Mouse (Mus musculus) MEL (cell line): ENCODE data around the gene Emc8. TPM values are rescaled to one million over a fixed set of nuclear protein-coding genes. Genes with fewer than 3 reads are reported as not detected.

Experiments used
- DNase-seq: peaks from one replicate; pipeline ENCODE4 v3.0.0; 2011; ENCODE audit warnings: low read depth, low spot score
- H3K27ac ChIP-seq: 2 replicates; pipeline ENCODE4 v1.5.1; 2012; ENCODE audit warnings: low read depth, mild to moderate bottlenecking, control low read depth, low read length, moderate library complexity; ENCODE audit not compliant: control insufficient read depth
- H3K27me3 ChIP-seq, 2 experiments: fragments of 150-350 bp in 1 of 2; sonication (generic) in 1 of 2; 2 replicates each; pipeline ENCODE4 v1.6.1; 2012; ENCODE audit warnings: low read length in 2 of 2, mild to moderate bottlenecking in 2 of 2, improper control_type of control experiment in 1 of 2, moderate library complexity in 1 of 2; ENCODE audit not compliant: insufficient read depth in 2 of 2, control insufficient read depth in 1 of 2
- H3K36me3 ChIP-seq, 2 experiments: 2 replicates each; pipeline ENCODE4 v1.6.1; 2012 to 2014; ENCODE audit warnings: low read length in 2 of 2, improper control_type of control experiment in 1 of 2, inconsistent platforms in 1 of 2, mild to moderate bottlenecking in 1 of 2; ENCODE audit not compliant: insufficient read depth in 2 of 2, control insufficient read depth in 1 of 2
- H3K4me1 ChIP-seq, 2 experiments: fragments of 150-350 bp in 1 of 2; sonication (generic) in 1 of 2; 2 replicates each; pipeline ENCODE4 v1.6.1; 2012; ENCODE audit warnings: low read length in 2 of 2, improper control_type of control experiment in 1 of 2, mild to moderate bottlenecking in 1 of 2; ENCODE audit not compliant: insufficient read depth in 2 of 2, control insufficient read depth in 1 of 2
- H3K4me3 ChIP-seq, 2 experiments: fragments of 150-350 bp in 1 of 2; sonication (generic) in 1 of 2; 2 replicates each; pipeline ENCODE4 v1.5.1; 2012; ENCODE audit warnings: low read depth in 2 of 2, low read length in 2 of 2, mild to moderate bottlenecking in 2 of 2, moderate library complexity in 2 of 2, control low read depth in 1 of 2, improper control_type of control experiment in 1 of 2; ENCODE audit not compliant: control insufficient read depth in 1 of 2, insufficient read depth in 1 of 2
- H3K79me2 ChIP-seq: 2 replicates; pipeline ENCODE4 v1.6.1; 2012; ENCODE audit warnings: mild to moderate bottlenecking, low read length, moderate library complexity; ENCODE audit not compliant: control insufficient read depth, poor library complexity, insufficient read depth
- H3K9ac ChIP-seq: 2 replicates; pipeline ENCODE4 v1.6.1; 2012; ENCODE audit warnings: low read depth, mild to moderate bottlenecking, control low read depth, low read length, moderate library complexity; ENCODE audit not compliant: control insufficient read depth, poor library complexity, severe bottlenecking
- H3K9me3 ChIP-seq: fragments of 150-350 bp; sonication (generic); replicated peaks from 2 replicates; pipeline ENCODE4 v1.6.1; 2012; ENCODE audit warnings: mild to moderate bottlenecking, low read length, improper control_type of control experiment, moderate library complexity; ENCODE audit not compliant: insufficient read depth
- CHD1 ChIP-seq: IDR thresholded peaks from 2 replicates; pipeline ENCODE4 v1.6.1; 2012; ENCODE audit warnings: low read depth, mild to moderate bottlenecking, inconsistent platforms, low read length, improper control_type of control experiment
- CTCF ChIP-seq, 3 experiments: IDR thresholded peaks in 2 of 3; conservative IDR thresholded peaks in 1 of 3; 2 replicates each; pipeline ENCODE4 v1.5.1; 2011 to 2012; ENCODE audit warnings: low read length in 3 of 3, low read depth in 2 of 3, mild to moderate bottlenecking in 2 of 3, improper control_type of control experiment in 1 of 3, inconsistent platforms in 1 of 3, mixed read lengths in 1 of 3, moderate library complexity in 1 of 3; ENCODE audit not compliant: control insufficient read depth in 1 of 3, insufficient read depth in 1 of 3, poor library complexity in 1 of 3, severe bottlenecking in 1 of 3
- E2F4 ChIP-seq: IDR thresholded peaks from 2 replicates; pipeline ENCODE4 v1.6.1; 2011; ENCODE audit warnings: low read depth, low read length, improper control_type of control experiment, borderline replicate concordance
- GABPA ChIP-seq: IDR thresholded peaks from 2 replicates; pipeline ENCODE4 v1.6.1; 2012; ENCODE audit warnings: low read depth, mild to moderate bottlenecking, inconsistent platforms, low read length, improper control_type of control experiment, moderate library complexity
- HCFC1 ChIP-seq: IDR thresholded peaks from 2 replicates; pipeline ENCODE4 v1.6.1; 2012; ENCODE audit warnings: low read depth, mild to moderate bottlenecking, inconsistent platforms, low read length, improper control_type of control experiment, moderate library complexity
- JUND ChIP-seq: IDR thresholded peaks from 2 replicates; pipeline ENCODE4 v1.6.1; 2011; ENCODE audit warnings: low read depth, mild to moderate bottlenecking, improper control_type of control experiment, low read length
- KAT2A ChIP-seq: conservative IDR thresholded peaks from 2 replicates; pipeline ENCODE4 v1.6.1; 2012; ENCODE audit warnings: low read depth, low read length, improper control_type of control experiment, inconsistent platforms
- MAZ ChIP-seq: IDR thresholded peaks from 2 replicates; pipeline ENCODE4 v1.6.1; 2012; ENCODE audit warnings: low read depth, mild to moderate bottlenecking, inconsistent platforms, low read length, improper control_type of control experiment
- MEF2A ChIP-seq: IDR thresholded peaks from 2 replicates; pipeline ENCODE4 v1.6.1; 2014; ENCODE audit warnings: low read depth, mild to moderate bottlenecking, inconsistent platforms, low read length, improper control_type of control experiment; ENCODE audit not compliant: poor library complexity, insufficient replicate concordance, severe bottlenecking; ENCODE audit errors: extremely low read depth
- MYB ChIP-seq: IDR thresholded peaks from 2 replicates; pipeline ENCODE4 v1.6.1; 2011; ENCODE audit warnings: mild to moderate bottlenecking, low read depth, low read length, improper control_type of control experiment
- MYC ChIP-seq: IDR thresholded peaks from 2 replicates; pipeline ENCODE4 v1.6.1; 2011; ENCODE audit warnings: low read depth, mild to moderate bottlenecking, low read length, improper control_type of control experiment, moderate library complexity
- NELFE ChIP-seq: IDR thresholded peaks from 2 replicates; pipeline ENCODE4 v1.6.1; 2011; ENCODE audit warnings: low read depth, low read length, improper control_type of control experiment
- POLR2A ChIP-seq, 2 experiments: IDR thresholded peaks; 2 replicates each; pipeline ENCODE4 v1.6.1; 2011 to 2012; ENCODE audit warnings: low read length in 2 of 2, mild to moderate bottlenecking in 2 of 2, control low read depth in 1 of 2, improper control_type of control experiment in 1 of 2, low read depth in 1 of 2, moderate library complexity in 1 of 2; ENCODE audit not compliant: control insufficient read depth in 1 of 2, insufficient read depth in 1 of 2, poor library complexity in 1 of 2
- POLR2AphosphoS2 ChIP-seq: IDR thresholded peaks from 2 replicates; pipeline ENCODE4 v1.6.1; 2011; ENCODE audit warnings: low read length, improper control_type of control experiment
- RAD21 ChIP-seq: IDR thresholded peaks from 2 replicates; pipeline ENCODE4 v1.6.1; 2011; ENCODE audit warnings: mild to moderate bottlenecking, low read depth, low read length, improper control_type of control experiment
- RCOR1 ChIP-seq: IDR thresholded peaks from 2 replicates; pipeline ENCODE4 v1.6.1; 2012; ENCODE audit warnings: low read depth, mild to moderate bottlenecking, inconsistent platforms, low read length, improper control_type of control experiment
- ZKSCAN1 ChIP-seq: IDR thresholded peaks from 2 replicates; pipeline ENCODE4 v1.6.1; 2012; ENCODE audit warnings: low read depth, mild to moderate bottlenecking, inconsistent platforms, low read length, improper control_type of control experiment, moderate library complexity
- ZMIZ1 ChIP-seq: IDR thresholded peaks from 2 replicates; pipeline ENCODE4 v1.6.1; 2012; ENCODE audit warnings: low read depth, mild to moderate bottlenecking, inconsistent platforms, low read length, improper control_type of control experiment, moderate library complexity
- polyA plus RNA-seq, 2 experiments: library from polyadenylated mRNA; stranded (reverse) in 1 of 2; unstranded in 1 of 2; fragments of >175 nt in 1 of 2; fragments of >200 nt in 1 of 2; gene quantifications; 2 replicates each; pipeline versions ENCODE4 v1.2.1 to v1.2.4; 2012; ENCODE audit warnings: low replicate concordance in 2 of 2, low read depth in 1 of 2; ENCODE audit not compliant: insufficient read length in 2 of 2, insufficient read depth in 1 of 2, missing spikeins in 1 of 2
- total RNA-seq: library from RNA; depleted of rRNA; stranded (reverse); fragments of 300-350 nt; gene quantifications from 2 replicates; pipeline ENCODE4 v1.2.3, GENCODE M21; 2012

Emc8 gene
- total and polyA plus RNA-seq, 3 experiments = 180 to 269 TPM; not detected in 1

DNA sequence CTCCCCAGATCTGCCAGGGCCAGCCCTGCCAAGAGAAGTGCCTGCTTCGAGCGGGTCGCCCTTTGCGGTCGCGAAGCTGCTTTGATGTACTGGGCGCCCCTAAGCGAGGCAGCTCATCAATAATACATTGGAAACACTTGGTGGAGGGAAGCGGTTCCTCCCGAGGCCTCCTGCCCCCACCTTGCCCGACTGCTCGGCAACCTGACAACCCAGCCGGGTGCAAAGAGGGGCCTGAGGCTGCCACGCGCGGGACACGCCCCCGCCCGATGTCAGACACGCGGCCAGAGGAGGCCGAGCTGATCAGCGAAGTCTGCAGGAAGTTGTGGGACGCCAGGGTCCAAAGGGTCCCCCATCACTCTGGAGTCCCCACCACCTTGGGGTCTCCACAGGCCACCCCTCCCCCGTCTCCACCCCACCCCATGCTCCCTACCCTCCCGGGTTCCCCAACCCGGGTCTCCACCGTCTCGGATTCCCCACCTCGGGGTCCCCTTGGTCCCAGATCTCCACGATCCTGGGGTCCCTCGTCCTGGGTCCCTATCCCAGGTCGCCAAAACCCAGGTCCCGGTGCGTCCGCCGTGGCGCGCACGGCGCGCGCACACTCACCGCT, 34.6 kb downstream of the Emc8 start:
- H3K27ac ChIP-seq = no peak overlapping the region
- peak overlapping the region; percentile 68 for H3K9ac ChIP-seq
- DNase-seq = no peak
- H3K27me3 ChIP-seq = no peaks in the 10 kb centered on the region
- no peaks in the 10 kb centered on the region for H3K9me3 ChIP-seq
- H3K4me1 ChIP-seq = no peaks in the 10 kb centered on the region
- no peaks in the 10 kb centered on the region for H3K79me2 ChIP-seq
- no peaks in the 10 kb centered on the region; a peak in 1 of 4 replicates for H3K36me3 ChIP-seq
- H3K4me3 ChIP-seq = peak overlapping the region; percentile 49 to 58
- TF ChIP-seq POLR2AphosphoS2 (no peak), CHD1 (no peak), RCOR1 (no peak), RAD21 (no peak), NELFE (no peak), CTCF (IDR thresholded peaks at IDR 0.05 in 2 of 3, conservative IDR thresholded peaks at IDR 0.05 in 1 of 3; ENCODE audit: control insufficient read depth in 1 of 3, insufficient read depth in 1 of 3, low read depth in 2 of 3, low read length in 3 of 3, poor library complexity in 1 of 3, severe bottlenecking in 1 of 3) (no peak), MYB (no peak), MEF2A (no peak), POLR2A (IDR thresholded peaks at IDR 0.05; ENCODE audit: control insufficient read depth in 1 of 2, insufficient read depth in 1 of 2, low read depth in 1 of 2, low read length in 2 of 2, poor library complexity in 1 of 2) (no peak), HCFC1 (no peak), MYC (no peak), KAT2A (no peak), MAZ (no peak), GABPA (no peak), ZMIZ1 (no peak), E2F4 (no peak)

GRCm38 (mm10) chr8:120632969-120633664, 35.3 kb downstream of the Emc8 start:
- no peak for TF ChIP-seq HCFC1
- no peak for TF ChIP-seq JUND
- no peak for TF ChIP-seq ZKSCAN1
- Histone ChIP-seq H3K4me3 (no peak overlapping the region), H3K27ac (no peak overlapping the region), H3K4me1 (no peaks in the 10 kb centered on the region), H3K9me3 (no peaks in the 10 kb centered on the region), H3K79me2 (no peaks in the 10 kb centered on the region), H3K9ac (no peak overlapping the region), H3K36me3 (no peaks in the 10 kb centered on the region; a peak in 1 of 4 replicates), H3K27me3 (no peaks in the 10 kb centered on the region)
- no peak for DNase-seq
